Mouse (Mus musculus) embryonic facial prominence, embryonic 14.5 days (tissue): ENCODE data around the gene Olfr71. TPM values are rescaled to one million over a fixed set of nuclear protein-coding genes. Genes with fewer than 3 reads are reported as not detected.

ENCODE experiments used
- ATAC-seq: fragments of 200-750 bp; cut with Nextera tagmentation; 2 replicates; pipeline ENCODE4 v1.8.0; 2017; ENCODE audit warnings: low read depth, moderate number of reproducible peaks, moderate TSS enrichment
- DNase-seq: peaks from one replicate; pipeline ENCODE4 v3.0.0-alpha.2; 2015; ENCODE audit warnings: low spot score
- H3K27ac ChIP-seq: fragments of 300-500 bp; sonication (generic); replicated peaks from 2 replicates; pipeline ENCODE4 v1.5.1; 2014; ENCODE audit warnings: low read depth, mild to moderate bottlenecking, low read length, moderate library complexity
- H3K27me3 ChIP-seq: fragments of 300-500 bp; sonication (generic); replicated peaks from 2 replicates; pipeline ENCODE4 v1.6.1; 2014; ENCODE audit warnings: low read length; ENCODE audit not compliant: control insufficient read depth, insufficient read depth
- H3K36me3 ChIP-seq: fragments of 300-500 bp; sonication (generic); 2 replicates; pipeline ENCODE4 v1.6.1; 2014; ENCODE audit warnings: low read length, mixed read lengths; ENCODE audit not compliant: control insufficient read depth, insufficient read depth
- H3K4me1 ChIP-seq: fragments of 300-500 bp; sonication (generic); 2 replicates; pipeline ENCODE4 v1.6.1; 2014; ENCODE audit warnings: antibody characterized with exemption, low read length; ENCODE audit not compliant: control insufficient read depth, insufficient read depth
- H3K4me2 ChIP-seq: fragments of 300-500 bp; sonication (generic); 2 replicates; pipeline ENCODE4 v1.6.1; 2014; ENCODE audit warnings: low read depth, mild to moderate bottlenecking, low read length, moderate library complexity, mixed read lengths
- H3K4me3 ChIP-seq: fragments of 300-500 bp; sonication (generic); 2 replicates; pipeline ENCODE4 v1.5.1; 2014; ENCODE audit warnings: low read depth, mild to moderate bottlenecking, low read length
- H3K9ac ChIP-seq: fragments of 300-500 bp; sonication (generic); 2 replicates; pipeline ENCODE4 v1.6.1; 2014; ENCODE audit warnings: low read depth, mild to moderate bottlenecking, low read length, moderate library complexity, mixed read lengths
- H3K9me3 ChIP-seq: fragments of 300-500 bp; sonication (generic); 2 replicates; pipeline ENCODE4 v1.6.1; 2016; ENCODE audit warnings: low read length; ENCODE audit not compliant: control insufficient read depth
- WGBS: fragments of 180-500 bp; shearing (Covaris S2); extraction: QIAGEN DNeasy Blood & Tissue Kit; methylation state at CpG from one replicate; pipeline ENCODE4 v1.1.7; 2014; 5-methylcytosine and 5-hydroxymethylcytosine counted together
- polyA plus RNA-seq: library from polyadenylated mRNA; unstranded; fragments of >200 nt; fragmentation: Nextera tagmentation; extraction: Ambion mirVana; gene quantifications from 2 replicates; pipeline ENCODE4 v1.2.1, GENCODE M21; 2014

Olfr71 gene
- polyA plus RNA-seq, 1 experiment from 2014 or later = 0.10 TPM

GRCm38 (mm10) chr4:43696561-43696960 is 13.5 kb downstream of the Olfr71 start:
- 89% methylated on average over 13 of the region's 13 CpGs for WGBS
- H3K4me3 ChIP-seq = no peak overlapping the region
- ATAC-seq = no peak

GRCm38 (mm10) chr4:43695249-43695671 is 14.8 kb downstream of the Olfr71 start:
- no peak overlapping the region for H3K4me2 ChIP-seq
- no peak overlapping the region for H3K27ac ChIP-seq
- H3K27me3 ChIP-seq = no peaks in the 10 kb centered on the region
- no peaks in the 10 kb centered on the region for H3K4me1 ChIP-seq
- 27% methylated on average over 9 of the region's 9 CpGs for WGBS
- no peak overlapping the region for H3K9ac ChIP-seq
- ATAC-seq = no peak
- H3K36me3 ChIP-seq = peaks cover 1% of the 10 kb centered on the region; the same call in 1 of the 2 replicates
- no peak overlapping the region for H3K4me3 ChIP-seq
- no peaks in the 10 kb centered on the region for H3K9me3 ChIP-seq
- DNase-seq = peak; percentile 16

More at GRCm38 (mm10) chr4:43696561-43696960, 13.5 kb downstream of the Olfr71 start:
- Histone ChIP-seq H3K27ac (no peak overlapping the region), H3K4me1 (no peaks in the 10 kb centered on the region), H3K9me3 (no peaks in the 10 kb centered on the region), H3K9ac (no peak overlapping the region), H3K27me3 (no peaks in the 10 kb centered on the region), H3K4me2 (no peak overlapping the region), H3K36me3 (no peaks in the 10 kb centered on the region)
- no peak for DNase-seq

GRCm38 (mm10) chr4:43694439-43695248 is 15.4 kb downstream of the Olfr71 start:
- no peak overlapping the region for H3K27ac ChIP-seq
- no peaks in the 10 kb centered on the region for H3K27me3 ChIP-seq
- H3K9me3 ChIP-seq = no peaks in the 10 kb centered on the region
- H3K4me2 ChIP-seq = no peak overlapping the region
- H3K4me3 ChIP-seq = no peak overlapping the region
- WGBS = 93% methylated on average over 1 of the region's 1 CpGs
- ATAC-seq = no peak
- H3K36me3 ChIP-seq = peaks cover 7% of the 10 kb centered on the region; the same call in 1 of the 2 replicates
- H3K4me1 ChIP-seq = no peaks in the 10 kb centered on the region
- H3K9ac ChIP-seq = no peak overlapping the region
- DNase-seq = no peak

GRCm38 (mm10) chr4:43693806-43694241 is 16.2 kb downstream of the Olfr71 start:
- Histone ChIP-seq H3K27ac (no peak overlapping the region), H3K4me2 (no peak overlapping the region), H3K36me3 (peaks cover 15% of the 10 kb centered on the region; the same call in 1 of the 2 replicates), H3K4me1 (no peaks in the 10 kb centered on the region), H3K4me3 (no peak overlapping the region), H3K9ac (no peak overlapping the region), H3K27me3 (no peaks in the 10 kb centered on the region), H3K9me3 (no peaks in the 10 kb centered on the region)
- no peak; the same call in 1 of the 2 replicates for ATAC-seq
- no peak for DNase-seq
- 77% methylated on average over 5 of the region's 5 CpGs for WGBS

- no peak overlapping the region for H3K4me3 ChIP-seq
- H3K36me3 ChIP-seq = peaks cover 34% of the 10 kb centered on the region; the same call in 1 of the 2 replicates
- DNase-seq = no peak
- WGBS = 71% methylated on average over 5 of the region's 5 CpGs
- no peaks in the 10 kb centered on the region for H3K9me3 ChIP-seq
- no peak overlapping the region for H3K27ac ChIP-seq
- no peak overlapping the region for H3K9ac ChIP-seq
- no peaks in the 10 kb centered on the region for H3K27me3 ChIP-seq
- H3K4me1 ChIP-seq = no peaks in the 10 kb centered on the region
- ATAC-seq = no peak
- H3K4me2 ChIP-seq = no peak overlapping the region
Observed at GRCm38 (mm10) chr4:43691026-43691425, 19.0 kb downstream of the Olfr71 start.

GRCm38 (mm10) chr4:43690021-43690420 is 20.0 kb downstream of the Olfr71 start:
- ATAC-seq (no peak), DNase-seq (no peak)
- H3K27ac ChIP-seq = no peak overlapping the region
- H3K4me1 ChIP-seq = no peaks in the 10 kb centered on the region
- H3K9me3 ChIP-seq = no peaks in the 10 kb centered on the region
- H3K36me3 ChIP-seq = peaks cover 37% of the 10 kb centered on the region; the same call in 1 of the 2 replicates
- H3K9ac ChIP-seq = no peak overlapping the region
- H3K4me2 ChIP-seq = no peak overlapping the region
- no peaks in the 10 kb centered on the region for H3K27me3 ChIP-seq
- no peak overlapping the region for H3K4me3 ChIP-seq
- 91% methylated on average over 17 of the region's 17 CpGs for WGBS

- ATAC-seq = no peak
- WGBS = 88% methylated on average over 7 of the region's 7 CpGs
- peaks cover 53% of the 10 kb centered on the region for H3K36me3 ChIP-seq
Observed at GRCm38 (mm10) chr4:43679416-43680043, 30.5 kb downstream of the Olfr71 start.

GRCm38 (mm10) chr4:43678541-43678940 is 31.5 kb downstream of the Olfr71 start:
- Histone ChIP-seq H3K9ac (no peak overlapping the region), H3K4me2 (no peak overlapping the region), H3K36me3 (peaks cover 54% of the 10 kb centered on the region), H3K27me3 (no peaks in the 10 kb centered on the region), H3K4me1 (no peaks in the 10 kb centered on the region), H3K27ac (no peak overlapping the region), H3K9me3 (no peaks in the 10 kb centered on the region), H3K4me3 (no peak overlapping the region)
- no peak for ATAC-seq
- no peak for DNase-seq
- WGBS = 84% methylated on average over 6 of the region's 6 CpGs

More at GRCm38 (mm10) chr4:43679416-43680043, 30.5 kb downstream of the Olfr71 start:
- Histone ChIP-seq H3K4me1 (no peaks in the 10 kb centered on the region), H3K27me3 (no peaks in the 10 kb centered on the region), H3K4me2 (no peak overlapping the region), H3K9me3 (no peaks in the 10 kb centered on the region), H3K4me3 (no peak overlapping the region), H3K9ac (no peak overlapping the region), H3K27ac (no peak overlapping the region)
- DNase-seq = no peak
